Mouse (Mus musculus): Measurements from ENCODE around the gene Tmem217. TPM values are rescaled to one million over a fixed set of nuclear protein-coding genes. Genes with fewer than 3 reads are reported as not detected.

The Tmem217 gene
- polyA plus RNA-seq, 1 experiment from 2014 or later: 0.36 TPM

GRCm38 (mm10) chr17:29488257-29488977 lies 63.8 kb downstream of the Tmem217 start:
- H3K4me3 ChIP-seq (ENCODE audit: low read depth, low read length): no peak overlapping the region
- H3K4me1 ChIP-seq (ENCODE audit: control insufficient read depth, insufficient read depth, low read length): no peaks in the 10 kb centered on the region
- WGBS: 80% methylated on average over 8 of the region's 8 CpGs
- H3K36me3 ChIP-seq (replicated peaks; ENCODE audit: control insufficient read depth, insufficient read depth, low read depth, low read length): no peaks in the 10 kb centered on the region
- H3K27ac ChIP-seq (replicated peaks; ENCODE audit: low read depth, low read length): no peak overlapping the region
- H3K4me2 ChIP-seq (ENCODE audit: low read depth, low read length): no peak overlapping the region
- H3K9me3 ChIP-seq (replicated peaks; ENCODE audit: control insufficient read depth, low read length): no peaks in the 10 kb centered on the region
- ATAC-seq (replicated peaks; ENCODE audit: insufficient number of reproducible peaks, low FRiP score, low TSS enrichment, low read depth): no peak
- no peak for DNase-seq (ENCODE audit: low spot score)
- H3K27me3 ChIP-seq (ENCODE audit: control insufficient read depth, insufficient read depth, low read length): no peaks in the 10 kb centered on the region
- no peak overlapping the region; the same call in 1 of the 2 replicates for H3K9ac ChIP-seq (replicated peaks; ENCODE audit: low read length)

- H3K36me3 ChIP-seq (replicated peaks; ENCODE audit: control insufficient read depth, insufficient read depth, low read depth, low read length): no peaks in the 10 kb centered on the region
- DNase-seq (ENCODE audit: low spot score) (no peak), ATAC-seq (replicated peaks; ENCODE audit: insufficient number of reproducible peaks, low FRiP score, low TSS enrichment, low read depth) (no peak)
- no peak overlapping the region for H3K4me3 ChIP-seq (ENCODE audit: low read depth, low read length)
- H3K27ac ChIP-seq (replicated peaks; ENCODE audit: low read depth, low read length): no peak overlapping the region
- H3K4me1 ChIP-seq (ENCODE audit: control insufficient read depth, insufficient read depth, low read length): no peaks in the 10 kb centered on the region
- no peaks in the 10 kb centered on the region for H3K27me3 ChIP-seq (ENCODE audit: control insufficient read depth, insufficient read depth, low read length)
- WGBS: 78% methylated on average over 3 of the region's 3 CpGs
- no peak overlapping the region for H3K9ac ChIP-seq (replicated peaks; ENCODE audit: low read length)
- no peak overlapping the region for H3K4me2 ChIP-seq (ENCODE audit: low read depth, low read length)
- H3K9me3 ChIP-seq (replicated peaks; ENCODE audit: control insufficient read depth, low read length): no peaks in the 10 kb centered on the region
These were observed 66.6 kb downstream of the Tmem217 start for GRCm38 (mm10) chr17:29485336-29486233.

DNA sequence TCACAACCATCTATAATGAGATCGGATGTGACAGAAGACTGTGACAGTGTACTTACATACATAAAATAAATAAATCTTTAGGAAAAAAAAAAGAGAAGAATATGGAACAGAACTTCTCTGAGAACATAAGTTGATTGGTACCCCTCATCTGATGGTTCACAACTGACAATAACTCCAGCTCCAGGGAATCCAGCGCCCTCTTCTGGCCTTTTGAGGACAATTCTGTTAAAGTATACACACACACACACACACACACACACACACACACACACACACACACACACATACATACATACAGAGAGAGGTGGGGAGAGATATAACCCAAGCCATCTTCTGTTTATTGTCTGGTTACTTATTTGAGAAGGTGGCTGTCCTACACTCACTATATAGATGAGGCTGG lies 67.8 kb downstream of the Tmem217 start:
- no peaks in the 10 kb centered on the region for H3K4me1 ChIP-seq (ENCODE audit: control insufficient read depth, insufficient read depth, low read length)
- ATAC-seq (replicated peaks; ENCODE audit: insufficient number of reproducible peaks, low FRiP score, low TSS enrichment, low read depth) (no peak), DNase-seq (ENCODE audit: low spot score) (no peak)
- H3K9me3 ChIP-seq (replicated peaks; ENCODE audit: control insufficient read depth, low read length): no peaks in the 10 kb centered on the region
- H3K27ac ChIP-seq (replicated peaks; ENCODE audit: low read depth, low read length): no peak overlapping the region
- H3K36me3 ChIP-seq (replicated peaks; ENCODE audit: control insufficient read depth, insufficient read depth, low read depth, low read length): no peaks in the 10 kb centered on the region
- no peak overlapping the region for H3K4me3 ChIP-seq (ENCODE audit: low read depth, low read length)
- H3K9ac ChIP-seq (replicated peaks; ENCODE audit: low read length): no peak overlapping the region
- H3K4me2 ChIP-seq (ENCODE audit: low read depth, low read length): no peak overlapping the region
- H3K27me3 ChIP-seq (ENCODE audit: control insufficient read depth, insufficient read depth, low read length): no peaks in the 10 kb centered on the region
- 88% methylated on average over 2 of the region's 2 CpGs for WGBS

DNA sequence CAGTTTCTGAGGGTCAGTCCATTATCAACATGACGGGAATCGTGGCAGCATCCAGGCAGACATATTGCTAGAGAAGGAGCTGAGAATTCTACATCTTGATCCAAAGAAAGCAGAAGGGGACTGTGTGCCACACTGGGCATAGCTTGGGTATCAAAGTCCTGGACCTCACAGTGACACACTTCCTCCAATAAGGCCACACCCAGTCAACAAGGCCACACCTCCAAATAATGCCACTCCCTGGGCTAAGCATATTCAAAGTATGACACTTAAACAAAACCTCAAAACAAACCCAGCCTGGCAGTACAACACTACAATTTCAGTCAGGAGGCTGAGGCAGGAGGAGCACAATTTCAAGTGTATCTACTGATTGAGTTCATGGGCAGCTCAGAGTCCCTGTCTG lies 68.9 kb downstream of the Tmem217 start:
- Histone ChIP-seq H3K27ac (replicated peaks; ENCODE audit: low read depth, low read length) (no peak overlapping the region), H3K36me3 (replicated peaks; ENCODE audit: control insufficient read depth, insufficient read depth, low read depth, low read length) (no peaks in the 10 kb centered on the region), H3K9me3 (replicated peaks; ENCODE audit: control insufficient read depth, low read length) (no peaks in the 10 kb centered on the region), H3K9ac (replicated peaks; ENCODE audit: low read length) (no peak overlapping the region), H3K4me2 (ENCODE audit: low read depth, low read length) (no peak overlapping the region), H3K27me3 (ENCODE audit: control insufficient read depth, insufficient read depth, low read length) (no peaks in the 10 kb centered on the region), H3K4me3 (ENCODE audit: low read depth, low read length) (no peak overlapping the region), H3K4me1 (ENCODE audit: control insufficient read depth, insufficient read depth, low read length) (no peaks in the 10 kb centered on the region)
- WGBS: 100% methylated on average over 2 of the region's 2 CpGs
- ATAC-seq (replicated peaks; ENCODE audit: insufficient number of reproducible peaks, low FRiP score, low TSS enrichment, low read depth): no peak
- DNase-seq (ENCODE audit: low spot score): no peak

DNA sequence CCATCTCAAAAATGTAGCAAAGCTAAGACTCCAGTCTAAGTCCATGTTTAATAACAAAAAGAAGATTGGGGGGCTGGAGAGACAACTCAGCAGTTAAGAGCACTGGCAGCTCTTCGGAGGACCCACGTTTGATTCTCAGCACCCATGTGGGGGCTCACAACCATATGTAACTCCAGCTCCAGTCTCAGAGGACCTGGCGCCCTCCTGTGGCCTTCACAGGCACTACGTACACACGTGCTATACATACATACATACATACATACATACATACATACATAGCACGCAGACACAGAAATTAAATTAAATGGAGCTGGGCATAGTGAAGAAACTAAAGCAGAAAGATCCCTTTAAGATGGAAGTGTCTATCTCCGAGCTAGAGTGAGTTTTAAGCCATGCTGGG lies 69.6 kb downstream of the Tmem217 start:
- no peaks in the 10 kb centered on the region for H3K9me3 ChIP-seq (replicated peaks; ENCODE audit: control insufficient read depth, low read length)
- WGBS: 92% methylated on average over 7 of the region's 7 CpGs
- DNase-seq (ENCODE audit: low spot score) (no peak), ATAC-seq (replicated peaks; ENCODE audit: insufficient number of reproducible peaks, low FRiP score, low TSS enrichment, low read depth) (no peak)
- no peaks in the 10 kb centered on the region for H3K27me3 ChIP-seq (ENCODE audit: control insufficient read depth, insufficient read depth, low read length)
- H3K36me3 ChIP-seq (replicated peaks; ENCODE audit: control insufficient read depth, insufficient read depth, low read depth, low read length): no peaks in the 10 kb centered on the region
- H3K4me2 ChIP-seq (ENCODE audit: low read depth, low read length): no peak overlapping the region
- H3K9ac ChIP-seq (replicated peaks; ENCODE audit: low read length): no peak overlapping the region
- no peaks in the 10 kb centered on the region for H3K4me1 ChIP-seq (ENCODE audit: control insufficient read depth, insufficient read depth, low read length)
- H3K27ac ChIP-seq (replicated peaks; ENCODE audit: low read depth, low read length): no peak overlapping the region
- no peak overlapping the region for H3K4me3 ChIP-seq (ENCODE audit: low read depth, low read length)

GRCm38 (mm10) chr17:29480256-29480655 lies 71.9 kb downstream of the Tmem217 start:
- no peaks in the 10 kb centered on the region for H3K36me3 ChIP-seq (replicated peaks; ENCODE audit: control insufficient read depth, insufficient read depth, low read depth, low read length)
- H3K27me3 ChIP-seq (ENCODE audit: control insufficient read depth, insufficient read depth, low read length): no peaks in the 10 kb centered on the region
- ATAC-seq (replicated peaks; ENCODE audit: insufficient number of reproducible peaks, low FRiP score, low TSS enrichment, low read depth) (no peak), DNase-seq (ENCODE audit: low spot score) (no peak)
- H3K4me1 ChIP-seq (ENCODE audit: control insufficient read depth, insufficient read depth, low read length): no peaks in the 10 kb centered on the region
- no peak overlapping the region for H3K4me2 ChIP-seq (ENCODE audit: low read depth, low read length)
- 80% methylated on average over 2 of the region's 2 CpGs for WGBS
- H3K9ac ChIP-seq (replicated peaks; ENCODE audit: low read length): no peak overlapping the region
- H3K9me3 ChIP-seq (replicated peaks; ENCODE audit: control insufficient read depth, low read length): no peaks in the 10 kb centered on the region
- no peak overlapping the region for H3K27ac ChIP-seq (replicated peaks; ENCODE audit: low read depth, low read length)
- no peak overlapping the region for H3K4me3 ChIP-seq (ENCODE audit: low read depth, low read length)

DNA sequence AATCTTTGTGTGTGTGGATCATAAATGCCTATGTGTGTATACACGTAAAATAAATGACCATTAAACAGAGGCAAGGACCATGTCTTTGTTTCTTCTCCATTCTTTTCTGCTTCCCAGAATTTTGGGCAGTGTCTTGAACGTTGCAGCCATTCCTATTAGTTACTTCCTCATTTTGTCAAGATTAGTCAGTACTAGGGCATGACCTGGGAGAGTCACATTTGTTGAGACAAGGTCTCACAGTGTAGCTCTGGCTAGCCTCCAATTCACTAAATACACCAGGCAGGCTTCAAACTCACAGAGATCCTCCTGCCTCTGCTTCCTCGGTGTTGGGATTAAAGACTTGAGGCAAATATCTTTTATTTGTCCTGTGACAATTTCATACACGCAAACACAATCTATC lies 73.9 kb downstream of the Tmem217 start:
- Histone ChIP-seq H3K4me2 (ENCODE audit: low read depth, low read length) (no peak overlapping the region), H3K27ac (replicated peaks; ENCODE audit: low read depth, low read length) (no peak overlapping the region), H3K4me3 (ENCODE audit: low read depth, low read length) (no peak overlapping the region), H3K36me3 (replicated peaks; ENCODE audit: control insufficient read depth, insufficient read depth, low read depth, low read length) (no peaks in the 10 kb centered on the region), H3K27me3 (ENCODE audit: control insufficient read depth, insufficient read depth, low read length) (no peaks in the 10 kb centered on the region), H3K9ac (replicated peaks; ENCODE audit: low read length) (no peak overlapping the region), H3K4me1 (ENCODE audit: control insufficient read depth, insufficient read depth, low read length) (no peaks in the 10 kb centered on the region), H3K9me3 (replicated peaks; ENCODE audit: control insufficient read depth, low read length) (no peaks in the 10 kb centered on the region)
- WGBS: 89% methylated on average over 4 of the region's 4 CpGs
- DNase-seq (ENCODE audit: low spot score): no peak
- ATAC-seq (replicated peaks; ENCODE audit: insufficient number of reproducible peaks, low FRiP score, low TSS enrichment, low read depth): no peak

GRCm38 (mm10) chr17:29477357-29477756 lies 74.8 kb downstream of the Tmem217 start:
- Histone ChIP-seq H3K9me3 (replicated peaks; ENCODE audit: control insufficient read depth, low read length) (no peaks in the 10 kb centered on the region), H3K4me3 (ENCODE audit: low read depth, low read length) (no peak overlapping the region), H3K27ac (replicated peaks; ENCODE audit: low read depth, low read length) (no peak overlapping the region), H3K4me1 (ENCODE audit: control insufficient read depth, insufficient read depth, low read length) (no peaks in the 10 kb centered on the region), H3K27me3 (ENCODE audit: control insufficient read depth, insufficient read depth, low read length) (no peaks in the 10 kb centered on the region), H3K4me2 (ENCODE audit: low read depth, low read length) (no peak overlapping the region), H3K9ac (replicated peaks; ENCODE audit: low read length) (no peak overlapping the region), H3K36me3 (replicated peaks; ENCODE audit: control insufficient read depth, insufficient read depth, low read depth, low read length) (no peaks in the 10 kb centered on the region)
- DNase-seq (ENCODE audit: low spot score): no peak
- 90% methylated on average over 10 of the region's 10 CpGs for WGBS
- ATAC-seq (replicated peaks; ENCODE audit: insufficient number of reproducible peaks, low FRiP score, low TSS enrichment, low read depth): no peak

All from embryonic facial prominence, embryonic 11.5 days (tissue).